Mouse (Mus musculus): ENCODE data around the gene Jarid2. TPM values are rescaled to one million over a fixed set of nuclear protein-coding genes. Genes with fewer than 3 reads are reported as not detected.
A peak's percentile ranks its signal among the peaks of the same experiment; 100 is the strongest.
"Not testable (repeated sequence)": the region's sequence is repeated elsewhere in the genome, so short reads cannot be mapped to it uniquely, and the experiment has no call there.

The Jarid2 gene
- total RNA-seq, 2 experiments from 2014 or later, result 26.4 to 31.9 TPM

DNA sequence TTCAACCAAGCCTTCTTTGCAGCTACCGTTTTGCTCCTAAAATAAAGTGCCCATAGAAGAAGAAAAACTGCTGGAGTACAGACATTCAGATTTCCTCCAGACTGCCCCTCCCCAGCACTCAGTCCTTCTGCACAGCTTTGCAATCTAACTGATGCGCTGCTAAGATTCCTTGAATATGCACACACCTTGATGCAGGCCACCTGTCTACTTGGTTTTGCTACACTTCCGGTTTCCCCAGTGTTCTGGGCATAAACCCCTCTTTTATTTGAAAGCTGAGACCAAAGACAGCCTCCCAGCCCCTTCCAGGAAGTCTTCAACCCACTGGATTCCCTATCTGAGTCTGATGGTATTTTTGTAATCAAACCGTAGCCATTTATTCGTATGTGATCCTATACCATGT is 18.2 kb upstream of the Jarid2 start:
- H3K27ac ChIP-seq, result no peak overlapping the region
- no peak overlapping the region for H3K4me3 ChIP-seq
- no peak for TF ChIP-seq CTCF (conservative IDR thresholded peaks at IDR 0.05)
- DNase-seq (ENCODE audit: low spot score in 2 of 2), result no peak

DNA sequence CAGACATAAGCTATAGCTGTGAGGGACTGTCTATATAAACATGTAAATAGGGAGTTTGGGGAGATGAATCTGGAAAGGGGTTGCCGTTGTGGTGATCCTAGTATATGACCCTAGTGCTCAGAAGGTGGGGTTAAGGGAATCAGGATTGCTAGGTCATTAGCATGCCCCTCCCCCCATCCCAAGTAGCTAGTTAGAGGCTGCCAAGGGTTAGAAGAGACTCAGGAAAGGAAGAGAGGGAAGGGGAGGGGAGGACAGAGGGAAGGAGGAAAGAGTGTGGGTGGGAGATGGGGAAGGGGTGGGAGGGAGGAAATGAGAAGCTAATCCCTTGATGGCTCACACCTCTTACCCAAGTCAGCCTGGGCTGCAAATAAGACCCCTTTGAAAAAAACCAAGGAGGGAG is 17.4 kb upstream of the Jarid2 start:
- Histone ChIP-seq H3K27ac (no peak overlapping the region), H3K4me3 (no peak overlapping the region)
- DNase-seq (ENCODE audit: low spot score in 2 of 2), result no peak
- no peak for TF ChIP-seq CTCF (conservative IDR thresholded peaks at IDR 0.05)

DNA sequence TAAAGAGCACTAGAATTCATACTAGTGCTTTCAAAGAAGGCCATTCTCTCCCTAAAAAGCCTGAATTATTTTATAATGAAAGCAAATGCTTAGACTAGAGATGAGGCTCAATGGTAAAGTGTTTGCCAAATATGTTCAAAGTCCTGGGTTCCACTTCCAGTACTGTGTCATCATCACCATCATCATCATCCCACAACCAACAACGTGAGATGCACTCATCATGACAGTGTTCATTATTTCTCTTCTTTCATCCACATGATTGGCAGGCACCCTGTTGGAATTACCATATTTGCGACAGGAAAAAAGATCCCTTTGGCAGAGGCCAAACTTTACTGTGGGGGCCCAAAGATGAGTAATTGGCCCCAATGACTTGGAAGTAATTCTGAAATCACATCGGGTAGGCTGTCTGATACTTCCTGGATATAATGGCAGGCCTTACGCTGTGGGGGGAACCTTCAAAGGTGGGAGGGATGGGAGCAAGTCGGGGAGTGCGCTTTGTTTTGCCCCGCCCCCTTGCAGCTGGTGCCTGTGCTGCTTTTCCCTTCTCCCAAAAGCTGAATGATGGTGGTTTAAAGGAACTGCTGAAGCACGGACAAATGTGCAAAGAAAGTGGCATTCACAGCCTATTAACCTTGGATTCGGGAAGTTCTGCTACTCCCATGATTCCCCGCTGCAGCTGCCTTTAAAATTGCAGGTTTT is 13.9 kb upstream of the Jarid2 start:
- no peak overlapping the region for H3K27ac ChIP-seq

GRCm38 (mm10) chr13:44717838-44718237 is 11.4 kb upstream of the Jarid2 start:
- Histone ChIP-seq H3K4me3 (no peak overlapping the region), H3K27ac (no peak overlapping the region)
- no peak for TF ChIP-seq CTCF (conservative IDR thresholded peaks at IDR 0.05)
- DNase-seq (ENCODE audit: low spot score in 2 of 2), result no peak

More for the DNA sequence above, 13.9 kb upstream of the Jarid2 start:
- no peak for DNase-seq (ENCODE audit: low spot score in 2 of 2)
- TF ChIP-seq CTCF (conservative IDR thresholded peaks at IDR 0.05), result no peak
- H3K4me3 ChIP-seq, result no peak overlapping the region; the same call in 1 of the 2 replicates

DNA sequence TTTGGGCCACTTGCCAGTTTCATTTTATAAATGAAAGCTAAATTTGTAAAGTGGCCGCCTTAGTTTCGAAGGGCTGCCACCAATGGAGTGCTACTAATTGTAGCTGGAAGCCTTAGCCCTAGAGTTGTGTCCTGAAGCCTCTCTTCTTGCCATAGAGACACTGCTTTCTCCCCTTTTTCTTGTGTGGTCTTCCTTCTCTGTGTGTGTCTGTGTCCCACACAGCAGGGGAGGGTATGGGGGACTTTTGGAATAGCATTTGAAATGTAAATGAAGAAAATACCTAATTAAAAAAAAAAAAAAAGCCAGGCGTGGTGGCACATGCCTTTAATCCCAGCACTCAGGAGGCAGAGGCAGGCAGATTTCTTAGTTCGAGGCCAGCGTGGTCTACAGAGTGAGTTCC is 10.8 kb upstream of the Jarid2 start:
- H3K4me3 ChIP-seq; DNase-seq (ENCODE audit: low spot score in 2 of 2): not testable (repeated sequence)

DNA sequence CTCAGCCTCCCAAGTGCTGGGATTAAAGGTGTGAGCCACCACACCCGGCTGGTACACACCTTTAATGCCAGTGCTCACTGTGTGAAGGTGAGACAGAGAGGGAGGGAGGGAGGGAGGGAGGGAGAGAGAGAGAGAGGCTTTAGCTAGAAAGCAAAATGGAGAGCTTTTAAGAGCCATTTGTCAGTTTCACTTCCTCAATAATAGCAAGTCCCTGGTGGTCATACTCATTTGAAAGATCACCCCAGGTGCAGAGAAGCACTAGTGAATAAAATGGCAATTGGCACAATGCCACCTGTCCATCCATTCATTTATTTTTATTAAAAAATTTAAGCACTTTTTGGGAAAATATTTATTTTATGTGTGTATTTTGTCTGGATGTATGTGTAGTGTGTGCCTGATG is 9.2 kb upstream of the Jarid2 start:
- Histone ChIP-seq H3K4me3 (no peak overlapping the region), H3K27ac (no peak overlapping the region)
- DNase-seq (ENCODE audit: low spot score in 2 of 2), result no peak
- no peak for TF ChIP-seq CTCF (conservative IDR thresholded peaks at IDR 0.05)

More for the DNA sequence above, 10.8 kb upstream of the Jarid2 start:
- H3K27ac ChIP-seq, result not testable (repeated sequence)

GRCm38 (mm10) chr13:44721891-44722547 is 7.3 kb upstream of the Jarid2 start:
- no peak overlapping the region for H3K4me3 ChIP-seq
- no peak for DNase-seq (ENCODE audit: low spot score in 2 of 2)
- TF ChIP-seq CTCF (conservative IDR thresholded peaks at IDR 0.05), result no peak
- no peak overlapping the region for H3K27ac ChIP-seq

GRCm38 (mm10) chr13:44723522-44723921 is 5.8 kb upstream of the Jarid2 start:
- H3K4me3 ChIP-seq; H3K27ac ChIP-seq; DNase-seq (ENCODE audit: low spot score in 2 of 2): not testable (repeated sequence)

- Histone ChIP-seq H3K27ac (no peak overlapping the region), H3K4me3 (no peak overlapping the region)
- TF ChIP-seq CTCF (conservative IDR thresholded peaks at IDR 0.05), result no peak
- DNase-seq (ENCODE audit: low spot score in 2 of 2), result no peak
Observed at GRCm38 (mm10) chr13:44728145-44728880, 961 bp upstream of the Jarid2 start.

DNA sequence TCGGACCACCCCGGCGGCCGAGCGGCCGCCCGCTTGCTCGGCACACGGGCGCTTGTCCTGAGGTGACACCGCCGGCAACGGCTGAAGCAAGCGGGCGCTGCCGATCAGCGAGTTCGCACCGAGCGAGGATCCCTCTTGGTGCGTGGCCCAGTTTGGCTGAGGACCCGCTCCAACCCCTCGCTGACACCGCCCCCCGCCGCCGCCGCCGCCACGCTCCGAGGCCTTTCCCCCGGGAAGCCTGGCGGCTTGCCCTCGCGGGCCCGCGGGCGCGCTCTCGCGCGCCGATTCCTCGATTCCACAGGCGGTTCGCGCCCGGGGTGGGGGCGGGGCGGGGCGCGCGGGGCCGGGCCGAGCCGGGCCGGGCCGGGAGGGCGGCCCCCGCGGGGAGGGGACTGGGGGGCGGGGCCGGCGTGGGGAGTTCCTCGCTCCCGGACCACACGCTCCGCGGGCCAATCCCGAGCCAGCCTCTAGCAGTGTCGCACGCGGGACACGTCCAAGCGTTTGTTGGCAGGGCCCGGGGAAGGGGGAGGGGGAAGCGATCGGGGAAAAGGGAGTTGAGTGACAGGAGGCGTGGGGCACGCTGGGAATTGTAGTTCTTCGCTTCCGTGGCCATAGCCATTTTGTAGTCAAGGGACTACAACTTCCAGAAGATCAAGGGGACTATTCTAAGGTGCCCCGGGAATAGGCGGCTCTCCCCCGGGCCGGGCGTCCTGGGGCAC is 1.0 kb downstream of the Jarid2 start:
- TF ChIP-seq CTCF (conservative IDR thresholded peaks at IDR 0.05), result no peak
- peak overlapping the region; percentile 91 for H3K4me3 ChIP-seq
- H3K27ac ChIP-seq, result peak overlapping the region; percentile 98

DNA sequence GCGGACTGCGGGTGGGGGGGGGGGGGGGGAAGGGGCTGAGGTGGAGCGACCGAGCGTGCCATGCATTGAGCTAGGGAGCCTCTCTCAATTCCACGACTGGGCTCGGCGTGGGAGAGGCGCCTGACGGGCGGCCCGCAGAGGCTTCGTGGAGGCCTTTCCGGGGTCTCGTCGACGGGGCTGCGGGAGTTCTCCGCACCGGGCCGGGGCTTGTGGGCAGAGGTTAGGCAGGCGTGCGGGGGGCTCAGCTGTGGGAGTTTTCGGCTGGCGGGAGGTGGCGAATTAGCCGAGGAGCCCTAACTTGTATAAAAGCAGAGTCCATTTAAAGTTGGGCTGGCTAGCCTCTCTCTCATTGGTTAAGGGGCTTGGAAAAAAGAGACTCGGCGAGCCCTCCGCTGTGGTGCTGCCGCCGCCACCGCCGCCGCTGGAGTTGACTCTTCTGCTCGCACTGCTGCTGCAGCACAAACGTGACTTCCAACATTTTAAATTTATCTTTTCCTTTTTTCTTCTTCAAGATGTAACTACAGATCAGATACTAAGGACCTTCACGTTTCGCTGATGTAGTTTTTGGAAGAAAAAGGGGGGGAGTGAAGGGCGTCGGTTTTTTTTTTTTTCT is 1.8 kb downstream of the Jarid2 start:
- peak overlapping the region; percentile 98 for H3K27ac ChIP-seq
- peak; percentile 11; the same call in 1 of the 2 replicates for TF ChIP-seq CTCF (conservative IDR thresholded peaks at IDR 0.05)
- peak; percentile 86 to 89 for DNase-seq (ENCODE audit: low spot score in 2 of 2)
- peak overlapping the region; percentile 91 for H3K4me3 ChIP-seq

More for the DNA sequence above, 1.0 kb downstream of the Jarid2 start:
- DNase-seq (ENCODE audit: low spot score in 2 of 2), result peak; percentile 100

GRCm38 (mm10) chr13:44731727-44732441 is 2.6 kb downstream of the Jarid2 start:
- Histone ChIP-seq H3K4me3 (peak overlapping the region; percentile 91), H3K27ac (peak overlapping the region; percentile 98)
- DNase-seq (ENCODE audit: low spot score in 2 of 2), result no peak
- no peak for TF ChIP-seq CTCF (conservative IDR thresholded peaks at IDR 0.05)
